Mouse (Mus musculus) myocyte (in vitro differentiated cells): ENCODE measurements around the gene Tmf1. TPM values are rescaled to one million over a fixed set of nuclear protein-coding genes. Genes with fewer than 3 reads are reported as not detected.

Source experiments
- H3K27me3 ChIP-seq: one replicate; pipeline ENCODE4 v1.6.1; 2011; ENCODE audit not compliant: control insufficient read depth, insufficient read depth, insufficient read length
- H3K36me3 ChIP-seq: one replicate; pipeline ENCODE4 v1.6.1; 2011; ENCODE audit not compliant: control insufficient read depth, insufficient read depth
- H3K4me2 ChIP-seq: one replicate; pipeline ENCODE4 v1.6.1; 2011; ENCODE audit warnings: low read depth, control low read depth
- H3K4me3 ChIP-seq: one replicate; pipeline ENCODE4 v1.5.1; 2011; ENCODE audit warnings: mild to moderate bottlenecking, control low read depth, moderate library complexity
- H3K79me2 ChIP-seq: one replicate; pipeline ENCODE4 v1.6.1; 2011; ENCODE audit not compliant: control insufficient read depth, insufficient read depth
- H3ac ChIP-seq: one replicate; pipeline ENCODE4 v1.6.1; 2011; ENCODE audit not compliant: control insufficient read depth, insufficient read length
- CEBPB ChIP-seq: IDR thresholded peaks from 2 replicates; pipeline ENCODE4 v1.6.1; 2011; ENCODE audit warnings: mild to moderate bottlenecking, moderate library complexity; ENCODE audit not compliant: poor library complexity, insufficient read depth, severe bottlenecking
- E2F4 ChIP-seq: IDR thresholded peaks from one replicate; pipeline ENCODE4 v1.6.1; 2011; ENCODE audit warnings: mild to moderate bottlenecking, control low read depth, moderate library complexity; ENCODE audit not compliant: insufficient read depth
- MAX ChIP-seq: IDR thresholded peaks from one replicate; pipeline ENCODE4 v1.6.1; 2011; ENCODE audit warnings: low read depth, mild to moderate bottlenecking, control low read depth
- MYOD1 ChIP-seq, 3 experiments: IDR thresholded peaks; one replicate each; pipeline ENCODE4 v1.6.1; 2011; ENCODE audit warnings: control low read depth in 2 of 3, low read depth in 2 of 3, mild to moderate bottlenecking in 2 of 3, moderate library complexity in 1 of 3; ENCODE audit not compliant: insufficient read length in 2 of 3, control insufficient read depth in 1 of 3
- MYOG ChIP-seq, 3 experiments: IDR thresholded peaks; one replicate each; pipeline ENCODE4 v1.6.1; 2011; ENCODE audit warnings: control low read depth in 2 of 3, low read depth in 2 of 3, mild to moderate bottlenecking in 2 of 3; ENCODE audit not compliant: insufficient read length in 2 of 3, control insufficient read depth in 1 of 3, insufficient read depth in 1 of 3
- POLR2A ChIP-seq: IDR thresholded peaks from one replicate; pipeline ENCODE4 v1.6.1; 2011; ENCODE audit warnings: low read depth, mild to moderate bottlenecking, control low read depth, moderate library complexity; ENCODE audit not compliant: insufficient read length
- POLR2AphosphoS2 ChIP-seq: IDR thresholded peaks from one replicate; pipeline ENCODE4 v1.6.1; 2011; ENCODE audit warnings: low read depth, control low read depth; ENCODE audit not compliant: insufficient read length
- REST ChIP-seq: IDR thresholded peaks from one replicate; pipeline ENCODE4 v1.6.1; 2011; ENCODE audit warnings: mild to moderate bottlenecking, control low read depth, moderate library complexity; ENCODE audit not compliant: insufficient read depth, insufficient read length
- SRF ChIP-seq: IDR thresholded peaks from one replicate; pipeline ENCODE4 v1.6.1; 2011; ENCODE audit warnings: low read depth; ENCODE audit not compliant: control insufficient read depth, insufficient read length
- TCF12 ChIP-seq: IDR thresholded peaks from one replicate; pipeline ENCODE4 v1.6.1; 2011; ENCODE audit warnings: mild to moderate bottlenecking, control low read depth; ENCODE audit not compliant: poor library complexity, insufficient read depth, severe bottlenecking
- TCF3 ChIP-seq: IDR thresholded peaks from one replicate; pipeline ENCODE4 v1.6.1; 2011; ENCODE audit warnings: low read depth, control low read depth; ENCODE audit not compliant: insufficient read length
- USF1 ChIP-seq: IDR thresholded peaks from one replicate; pipeline ENCODE4 v1.6.1; 2011; ENCODE audit warnings: low read depth, mild to moderate bottlenecking, control low read depth, moderate library complexity
- polyA plus RNA-seq: library from polyadenylated mRNA; unstranded; fragments of >200 nt; fragmentation: generic; extraction: Trizol; gene quantifications from one replicate; pipeline ENCODE4 v1.2.1, GENCODE M21; 2012; ENCODE audit warnings: missing spikeins

Tmf1 gene
- polyA plus RNA-seq, 1 experiment = 11.7 TPM

- TF ChIP-seq POLR2AphosphoS2 (peak; percentile 76), REST (no peak), CEBPB (no peak), MYOG (IDR thresholded peaks at IDR 0.05; ENCODE audit: control insufficient read depth in 1 of 3, insufficient read depth in 1 of 3, insufficient read length in 2 of 3, low read depth in 2 of 3) (peak in 1 of 3 experiments; percentile 2)
Observed at GRCm38 (mm10) chr6:97148383-97149251, 30.3 kb downstream of the Tmf1 start, which contains the start of gene Eogt. TSS of gene Eogt (minus strand) at chr6:97149182.

GRCm38 (mm10) chr6:97147755-97148382 is 31.1 kb downstream of the Tmf1 start:
- H3K4me2 ChIP-seq = peak overlapping the region; percentile 92
- H3K4me3 ChIP-seq = peak overlapping the region; percentile 42
- H3ac ChIP-seq = peak overlapping the region; percentile 29
- H3K79me2 ChIP-seq = peaks cover 5% of the 10 kb centered on the region
- H3K36me3 ChIP-seq = peaks cover 14% of the 10 kb centered on the region
- TF ChIP-seq USF1 = no peak
- no peak for TF ChIP-seq TCF12
- H3K27me3 ChIP-seq = no peaks in the 10 kb centered on the region

More at GRCm38 (mm10) chr6:97148383-97149251, 30.3 kb downstream of the Tmf1 start, which contains the start of gene Eogt:
- Histone ChIP-seq H3K36me3 (peaks cover 20% of the 10 kb centered on the region), H3K27me3 (no peaks in the 10 kb centered on the region), H3K79me2 (peaks cover 5% of the 10 kb centered on the region), H3K4me2 (peak within 1 kb of the TSS; percentile 92), H3K4me3 (peak within 1 kb of the TSS; percentile 42), H3ac (peak within 1 kb of the TSS; percentile 29)

GRCm38 (mm10) chr6:97145156-97145555 is 33.8 kb downstream of the Tmf1 start:
- Histone ChIP-seq H3ac (no peak overlapping the region), H3K4me2 (no peak overlapping the region), H3K36me3 (peaks cover 8% of the 10 kb centered on the region), H3K4me3 (no peak overlapping the region), H3K27me3 (no peaks in the 10 kb centered on the region), H3K79me2 (peaks cover 5% of the 10 kb centered on the region)
- TF ChIP-seq E2F4 = no peak
- TF ChIP-seq TCF3 = no peak
- TF ChIP-seq SRF = no peak
- TF ChIP-seq MAX = no peak
- TF ChIP-seq CEBPB = no peak
- TF ChIP-seq MYOG (IDR thresholded peaks at IDR 0.05; ENCODE audit: control insufficient read depth in 1 of 3, insufficient read depth in 1 of 3, insufficient read length in 2 of 3, low read depth in 2 of 3) = no peak
- no peak for TF ChIP-seq POLR2A
- no peak for TF ChIP-seq USF1
- TF ChIP-seq REST = no peak
- no peak for TF ChIP-seq POLR2AphosphoS2
- TF ChIP-seq MYOD1 (IDR thresholded peaks at IDR 0.05; ENCODE audit: control insufficient read depth in 1 of 3, insufficient read length in 2 of 3, low read depth in 2 of 3) = no peak
- no peak for TF ChIP-seq TCF12

GRCm38 (mm10) chr6:97144359-97144758 is 34.6 kb downstream of the Tmf1 start:
- H3K4me2 ChIP-seq = no peak overlapping the region
- H3K4me3 ChIP-seq = no peak overlapping the region
- peaks cover 8% of the 10 kb centered on the region for H3K36me3 ChIP-seq
- no peaks in the 10 kb centered on the region for H3K27me3 ChIP-seq
- H3ac ChIP-seq = no peak overlapping the region
- TF ChIP-seq TCF3 = no peak
- TF ChIP-seq USF1 = no peak
- no peak for TF ChIP-seq MYOG (IDR thresholded peaks at IDR 0.05; ENCODE audit: control insufficient read depth in 1 of 3, insufficient read depth in 1 of 3, insufficient read length in 2 of 3, low read depth in 2 of 3)
- no peak for TF ChIP-seq E2F4
- TF ChIP-seq CEBPB = no peak
- no peak for TF ChIP-seq POLR2AphosphoS2
- no peak for TF ChIP-seq REST
- no peak for TF ChIP-seq TCF12
- TF ChIP-seq MAX = no peak
- no peak for TF ChIP-seq POLR2A
- no peak for TF ChIP-seq MYOD1 (IDR thresholded peaks at IDR 0.05; ENCODE audit: control insufficient read depth in 1 of 3, insufficient read length in 2 of 3, low read depth in 2 of 3)
- TF ChIP-seq SRF = no peak
- H3K79me2 ChIP-seq = peaks cover 5% of the 10 kb centered on the region
